Mouse (Mus musculus) gonadal fat pad, adult 2 months (tissue): ENCODE results near the gene Zbtb42. TPM values are rescaled to one million over a fixed set of nuclear protein-coding genes. Genes with fewer than 3 reads are reported as not detected.

Experiments
- DNase-seq: peaks from one replicate; pipeline ENCODE4 v3.0.0-alpha.2; 2012; ENCODE audit warnings: low read depth
- polyA plus RNA-seq: library from polyadenylated mRNA; depleted of rRNA; stranded (reverse); fragments of >200 nt; gene quantifications from 2 replicates; pipeline ENCODE4 v1.2.3, GENCODE M21; 2012; rRNA removed

The Zbtb42 gene
- polyA plus RNA-seq: 12.2 and 13.9 TPM in 2 replicates

GRCm38 (mm10) chr12:112678555-112679026 is at the start of gene Zbtb42:
Gene Zbtb42 (plus strand): TSS chr12:112678828.
- no peak for DNase-seq

GRCm38 (mm10) chr12:112628928-112629721 is 49.5 kb upstream of the Zbtb42 start:
- DNase-seq: peak; percentile 85

DNA sequence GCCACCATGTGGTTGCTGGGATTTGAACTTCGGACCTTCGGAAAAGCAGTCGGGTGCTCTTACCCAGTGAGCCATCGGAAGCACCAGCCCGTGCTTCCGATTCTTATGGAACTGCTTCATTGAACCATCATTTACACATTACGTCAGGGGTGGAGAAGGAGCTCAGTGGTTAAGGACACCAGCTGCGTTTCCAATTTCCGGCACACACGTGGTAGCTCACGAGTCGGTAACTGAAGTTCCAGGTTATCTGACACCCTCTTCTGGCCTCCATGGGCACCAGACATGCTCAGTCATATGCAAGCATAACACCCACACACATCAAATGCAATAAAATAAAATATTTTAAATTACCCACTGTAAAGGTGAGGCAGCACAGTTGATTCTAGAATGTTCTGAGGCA is 48.6 kb upstream of the Zbtb42 start:
- DNase-seq: no peak

GRCm38 (mm10) chr12:112630796-112631195 is 47.8 kb upstream of the Zbtb42 start:
- no peak for DNase-seq

GRCm38 (mm10) chr12:112631472-112631871 is 47.2 kb upstream of the Zbtb42 start:
- DNase-seq: no peak

DNA sequence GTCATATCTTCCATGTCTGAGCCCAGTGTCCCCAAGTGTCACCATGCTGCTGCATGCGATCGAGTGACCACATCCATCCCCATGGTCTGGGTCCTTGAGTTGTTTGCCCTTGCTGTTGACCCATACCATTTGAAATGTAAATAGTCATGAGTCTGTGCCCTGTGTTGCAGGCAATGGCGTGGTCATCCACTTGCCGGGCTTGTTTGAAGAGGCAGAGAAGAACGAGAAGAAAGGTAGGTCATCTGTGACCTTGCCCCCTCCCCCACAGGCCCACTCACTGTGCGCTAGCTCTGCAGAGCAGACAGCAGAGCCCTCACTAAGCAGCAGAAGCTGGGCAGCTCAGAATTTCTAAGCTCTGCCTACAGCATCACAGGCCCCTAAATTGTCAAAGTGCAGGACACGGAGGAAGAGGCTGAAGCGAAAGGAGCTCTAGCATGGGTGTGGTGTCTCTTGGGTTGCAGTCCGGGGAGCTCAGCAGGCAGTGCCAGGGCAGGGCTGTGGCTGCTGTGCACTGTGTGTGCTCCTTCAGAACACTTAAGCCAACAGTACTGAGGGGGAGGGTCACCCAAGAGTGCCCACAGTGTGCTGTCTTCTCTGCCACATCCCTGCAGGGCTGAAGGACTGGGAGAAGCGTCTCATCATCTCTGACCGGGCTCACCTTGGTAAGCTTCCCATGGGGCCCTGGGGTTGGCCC is 46.4 kb upstream of the Zbtb42 start:
- no peak for DNase-seq

DNA sequence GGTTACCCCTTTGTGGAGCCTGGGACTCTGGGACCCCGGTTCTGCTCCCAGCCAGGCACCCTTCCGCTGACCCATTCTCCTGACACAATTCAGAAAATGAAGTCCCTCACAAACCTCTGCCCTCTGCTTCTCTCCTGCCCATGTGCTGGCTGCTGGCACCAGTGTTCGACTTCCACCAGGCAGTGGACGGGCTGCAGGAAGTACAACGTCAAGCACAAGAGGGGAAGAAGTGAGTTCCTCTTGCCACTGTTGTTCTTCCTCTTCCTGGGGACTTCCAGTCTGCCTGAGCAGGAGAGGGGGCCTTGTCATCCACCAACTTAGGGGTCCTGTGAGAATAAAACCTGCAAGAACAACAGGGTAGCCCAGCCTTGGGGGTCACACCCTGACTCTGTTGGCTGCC is 45.7 kb upstream of the Zbtb42 start:
- no peak for DNase-seq

- no peak for DNase-seq
These were observed 44.9 kb upstream of the Zbtb42 start for GRCm38 (mm10) chr12:112633686-112634085.

- no peak for DNase-seq
These were observed 39.1 kb upstream of the Zbtb42 start for GRCm38 (mm10) chr12:112639526-112639925.

- no peak for DNase-seq
These were observed 35.5 kb upstream of the Zbtb42 start for GRCm38 (mm10) chr12:112643126-112643525.

DNA sequence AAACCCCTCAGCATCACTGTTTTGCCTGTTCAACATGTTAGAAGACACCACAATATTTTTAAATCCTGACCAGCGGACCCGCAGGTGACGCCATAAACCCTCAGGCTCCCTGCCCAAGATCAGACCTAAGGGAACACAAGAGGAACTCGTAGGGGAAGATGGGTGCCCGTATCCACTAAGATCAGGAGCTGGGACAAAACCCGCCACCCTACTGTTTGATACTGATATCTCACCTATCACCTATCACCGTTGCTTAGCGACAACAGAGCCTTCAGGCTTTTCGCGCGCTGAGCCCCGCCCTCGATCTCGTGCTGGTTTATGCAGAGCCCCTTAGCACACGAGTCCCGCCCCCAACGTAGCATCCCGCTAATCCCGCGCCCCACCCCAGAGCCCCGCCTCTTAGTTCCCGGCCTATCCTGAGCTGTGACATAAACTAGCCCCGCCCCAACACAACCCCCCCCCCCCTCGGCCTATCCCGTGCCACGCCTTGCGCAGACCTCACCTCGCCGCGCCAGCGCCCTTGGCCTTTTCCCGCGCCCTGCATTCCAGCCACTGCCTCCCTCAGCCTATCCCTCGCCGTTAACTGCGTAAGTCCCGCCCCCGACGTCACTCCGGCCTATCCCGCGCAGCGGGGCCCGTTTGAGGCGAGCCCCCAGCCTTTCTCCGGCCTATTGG is 34.3 kb upstream of the Zbtb42 start, which contains the start of gene Siva1:
Gene Siva1 (plus strand): TSS at position 500 of the 675 bp plus-strand sequence.
- DNase-seq: peak; percentile 63

GRCm38 (mm10) chr12:112644855-112645506 is 33.6 kb upstream of the Zbtb42 start:
- no peak for DNase-seq

- DNase-seq: no peak
These were observed 32.5 kb upstream of the Zbtb42 start for GRCm38 (mm10) chr12:112646139-112646538.

DNA sequence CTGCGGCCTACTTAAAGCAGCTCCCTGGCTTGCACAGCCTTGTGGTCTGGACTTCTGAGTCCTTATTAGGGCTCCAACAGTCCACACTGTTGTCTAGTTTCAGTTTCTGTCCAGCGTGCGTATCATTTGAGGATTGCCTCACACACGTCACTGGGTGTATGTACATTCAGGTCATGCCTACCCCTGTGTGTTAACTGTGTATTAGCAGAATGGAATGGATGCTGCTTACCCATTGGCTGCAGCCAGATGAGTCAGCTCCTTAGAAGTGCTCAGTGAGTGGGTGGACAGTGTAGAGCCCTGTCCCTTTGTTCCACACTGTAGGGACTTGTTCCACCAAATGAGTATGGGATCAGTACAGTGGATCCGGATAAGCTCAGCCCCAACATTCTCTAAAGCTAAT is 30.5 kb upstream of the Zbtb42 start:
- no peak for DNase-seq

DNA sequence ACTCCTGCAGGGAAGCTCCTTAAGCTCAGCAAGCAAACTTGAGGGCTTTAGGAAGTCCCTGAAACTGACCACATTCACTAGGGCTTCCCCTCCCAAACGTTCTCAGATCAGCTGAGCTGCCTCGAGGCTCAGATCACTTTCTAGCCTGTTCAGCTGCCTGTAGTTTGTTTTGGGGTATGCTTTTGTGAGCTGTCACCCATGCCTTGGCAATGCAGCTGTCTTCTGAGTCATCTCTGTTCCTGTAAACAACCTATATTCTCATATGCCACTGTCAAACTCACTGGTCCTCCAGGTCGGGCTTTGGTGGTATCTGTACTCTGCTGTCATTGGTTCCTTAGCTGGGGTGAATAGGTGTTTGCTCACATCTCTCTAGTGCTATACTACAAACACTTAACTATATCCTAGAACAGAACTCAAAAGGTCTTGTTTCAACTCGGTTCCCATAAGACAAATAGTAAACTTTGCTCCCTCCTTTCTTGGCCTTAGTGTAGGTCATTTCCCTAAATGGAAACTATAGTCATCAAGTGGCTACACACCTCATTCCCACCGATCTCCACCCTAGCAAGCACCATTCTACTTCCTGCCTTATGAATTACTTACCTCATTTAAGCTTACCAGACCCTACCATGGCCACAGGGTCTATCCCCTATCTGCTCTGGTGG is 26.7 kb upstream of the Zbtb42 start:
- no peak for DNase-seq

- no peak for DNase-seq
These were observed 25.3 kb upstream of the Zbtb42 start for GRCm38 (mm10) chr12:112653157-112653824.

DNA sequence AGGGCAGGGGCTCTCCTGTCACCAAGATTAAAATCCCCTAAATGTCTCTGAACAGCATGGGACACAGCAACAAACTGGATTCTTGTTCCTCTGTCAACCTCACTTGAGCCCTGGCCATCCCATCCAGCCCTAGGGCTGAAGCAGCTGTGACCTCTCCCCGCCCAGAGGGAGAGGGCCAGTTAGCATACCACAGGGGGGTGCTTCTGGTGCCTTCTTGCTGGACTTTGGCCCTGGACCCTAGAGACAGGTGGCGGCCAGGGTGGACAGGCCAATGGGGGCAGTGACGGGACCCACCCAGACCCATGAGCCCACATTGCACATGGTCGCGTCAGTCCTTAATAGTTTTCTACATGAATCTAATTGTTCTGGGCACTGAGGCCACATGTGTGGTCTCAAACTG is 24.6 kb upstream of the Zbtb42 start:
- no peak for DNase-seq

GRCm38 (mm10) chr12:112658619-112659018 is 20.0 kb upstream of the Zbtb42 start:
- no peak for DNase-seq

DNA sequence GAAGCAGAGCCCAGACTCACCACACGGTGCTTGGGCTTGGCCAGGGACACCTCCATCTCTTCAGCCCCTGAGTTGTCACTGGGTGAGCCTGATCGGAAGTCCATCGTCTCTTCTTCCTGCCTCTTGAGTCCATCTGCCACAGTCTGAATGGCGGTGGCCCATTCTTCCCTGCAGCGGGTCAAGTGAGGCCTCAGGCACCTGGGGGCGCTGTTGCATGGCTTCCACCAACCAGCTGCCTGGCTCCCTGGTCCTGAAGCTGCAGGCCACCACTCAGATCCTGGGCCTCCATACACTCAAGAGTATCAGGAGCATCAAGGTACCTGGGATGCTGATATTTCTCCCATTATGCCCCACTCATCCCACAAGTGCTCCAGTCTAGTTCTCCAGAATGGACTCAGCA is 19.5 kb upstream of the Zbtb42 start:
- DNase-seq: no peak

- DNase-seq: no peak
These were observed 17.9 kb upstream of the Zbtb42 start for GRCm38 (mm10) chr12:112660576-112661326.
